Mouse (Mus musculus) liver, adult 2 months (tissue): ENCODE results near the gene Pla2g4e.

Source experiments
- CTCF ChIP-seq: fragments of 200-500 bp; IDR thresholded peaks from 2 replicates; pipeline ENCODE4 v1.5.1; 2011; ENCODE audit warnings: low read depth, low read length, control low read depth
- POLR2A ChIP-seq: fragments of 200-500 bp; IDR thresholded peaks from 2 replicates; pipeline ENCODE4 v1.6.1; 2011; ENCODE audit warnings: low read length, control low read depth; ENCODE audit not compliant: insufficient read depth; ENCODE audit errors: extremely low read depth

DNA sequence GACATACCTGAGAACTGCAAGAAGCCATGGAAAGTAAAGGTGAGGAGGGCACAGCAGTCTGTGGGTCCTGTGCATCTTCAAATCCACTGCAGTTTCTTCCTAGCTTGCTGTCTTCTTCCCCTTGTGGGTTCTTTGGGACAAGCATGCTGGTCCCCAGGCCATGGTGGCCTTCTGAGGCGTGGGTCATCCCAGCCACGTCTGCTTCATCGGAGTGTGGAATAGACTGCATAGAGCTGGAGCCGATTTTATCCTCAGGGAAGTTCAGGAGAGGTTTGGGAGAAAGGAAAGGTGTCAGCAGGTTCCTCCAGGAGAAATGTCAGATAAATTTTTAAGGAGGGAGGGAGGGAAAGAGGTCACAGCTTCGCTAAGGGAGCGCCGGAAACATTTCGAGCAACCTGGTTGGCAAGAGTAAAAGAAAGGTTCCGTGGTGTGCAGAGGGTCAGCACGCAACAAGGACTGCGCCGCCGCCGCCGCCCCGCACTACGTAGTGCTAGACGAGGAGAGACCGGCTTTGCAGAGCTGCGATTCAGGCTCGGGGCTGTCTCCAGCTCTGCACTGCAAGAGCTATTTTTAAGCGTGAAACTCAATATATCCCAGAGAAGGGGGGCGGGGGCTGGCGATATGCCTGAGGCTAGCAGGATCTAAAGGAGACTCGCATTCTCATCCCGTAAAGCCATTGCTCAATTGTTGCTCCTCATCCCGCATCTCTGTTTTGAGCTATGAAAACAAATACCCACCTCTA lies at the start of gene Pla2g4e:
- TF ChIP-seq POLR2A (no peak), CTCF (no peak)
